Mouse (Mus musculus) hindbrain, embryonic 13.5 days (tissue): ENCODE results near the gene Lxn. TPM values are rescaled to one million over a fixed set of nuclear protein-coding genes. Genes with fewer than 3 reads are reported as not detected.
A peak's percentile ranks its signal among the peaks of the same experiment; 100 is the strongest.

ENCODE experiments used
- ATAC-seq: fragments of 200-750 bp; cut with Nextera tagmentation; 2 replicates; pipeline ENCODE4 v1.8.0; 2017; ENCODE audit warnings: moderate TSS enrichment; ENCODE audit not compliant: low FRiP score
- H3K27ac ChIP-seq: fragments of 300-500 bp; sonication (generic); 2 replicates; pipeline ENCODE4 v1.5.1; 2015; ENCODE audit warnings: inconsistent platforms, mild to moderate bottlenecking, moderate library complexity
- H3K27me3 ChIP-seq: fragments of 300-500 bp; sonication (generic); 2 replicates; pipeline ENCODE4 v1.6.1; 2015; ENCODE audit warnings: mild to moderate bottlenecking, inconsistent platforms
- H3K36me3 ChIP-seq: fragments of 300-500 bp; sonication (generic); 2 replicates; pipeline ENCODE4 v1.6.1; 2015; ENCODE audit warnings: mild to moderate bottlenecking, inconsistent platforms
- H3K4me1 ChIP-seq: fragments of 300-500 bp; sonication (generic); replicated peaks from 2 replicates; pipeline ENCODE4 v1.6.1; 2015; ENCODE audit warnings: inconsistent platforms
- H3K4me2 ChIP-seq: fragments of 300-500 bp; sonication (generic); 2 replicates; pipeline ENCODE4 v1.6.1; 2015; ENCODE audit warnings: inconsistent platforms, mild to moderate bottlenecking, moderate library complexity
- H3K4me3 ChIP-seq: fragments of 300-500 bp; sonication (generic); 2 replicates; pipeline ENCODE4 v1.5.1; 2015; ENCODE audit warnings: mild to moderate bottlenecking, inconsistent platforms
- H3K9ac ChIP-seq: fragments of 300-500 bp; sonication (generic); 2 replicates; pipeline ENCODE4 v1.6.1; 2015; ENCODE audit warnings: mild to moderate bottlenecking, inconsistent platforms
- H3K9me3 ChIP-seq: fragments of 300-500 bp; sonication (generic); 2 replicates; pipeline ENCODE4 v1.6.1; 2016; ENCODE audit warnings: inconsistent platforms
- WGBS: fragments of 180-500 bp; shearing (Covaris S2); methylation state at CpG from one replicate; pipeline ENCODE4 v1.1.7; 2015; 5-methylcytosine and 5-hydroxymethylcytosine counted together
- polyA plus RNA-seq: library from polyadenylated mRNA; unstranded; fragments of >200 nt; fragmentation: Nextera tagmentation; extraction: Ambion mirVana; gene quantifications from 2 replicates; pipeline ENCODE4 v1.2.1, GENCODE M21; 2015

Gene Lxn
- polyA plus RNA-seq, result 165 and 227 TPM in 2 replicates

DNA sequence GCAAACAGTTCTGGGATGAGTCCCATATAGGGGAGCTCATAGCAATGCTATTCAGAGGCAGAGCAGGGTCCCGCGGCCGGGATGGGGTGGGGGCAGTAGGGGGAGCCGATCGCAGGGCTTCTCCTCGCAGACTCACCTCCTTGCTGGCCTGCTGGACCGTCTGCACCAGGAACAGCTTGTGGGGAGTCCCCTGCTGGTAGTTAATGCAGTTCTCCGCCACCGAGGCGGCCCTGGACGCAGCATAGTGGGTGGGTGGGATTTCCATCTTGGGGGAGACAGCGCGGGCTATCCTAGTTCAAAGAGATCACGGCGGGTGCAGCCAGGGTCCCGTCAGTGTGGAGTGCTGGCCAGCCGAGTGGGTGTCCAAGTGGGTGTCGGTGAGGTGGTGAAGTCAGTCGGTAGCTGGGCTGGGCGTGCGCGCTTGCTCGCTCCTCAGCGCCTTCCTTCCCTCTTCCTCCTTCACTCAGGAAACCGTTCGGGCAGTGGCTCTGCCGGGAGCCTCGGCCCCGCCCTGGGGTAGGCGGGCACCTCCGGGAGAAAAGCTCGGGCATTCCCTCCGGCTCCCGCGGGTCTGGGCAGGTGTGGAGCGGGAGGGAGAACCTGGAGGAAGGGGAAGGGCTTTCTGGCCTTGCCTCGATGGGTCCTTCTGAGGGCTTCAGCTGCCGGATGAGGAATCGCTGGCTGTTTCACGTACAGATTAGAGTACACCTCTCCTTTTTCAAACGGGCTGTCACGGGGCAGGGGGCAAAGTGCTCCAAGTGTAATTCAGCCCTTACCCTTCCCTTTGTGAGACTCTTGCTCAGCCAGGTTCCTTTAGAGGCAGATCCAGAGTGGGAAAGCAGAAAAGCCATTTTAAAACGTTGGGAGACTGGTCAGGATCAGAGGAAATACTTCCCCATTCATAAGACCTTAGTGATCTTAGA, at the start of gene Lxn:
Lxn (minus strand) TSS at position 477 of the 923 bp plus-strand sequence.
- Histone ChIP-seq H3K9ac (peak within 1 kb of the TSS; percentile 86), H3K27me3 (no peaks in the 10 kb centered on the region), H3K4me3 (peak within 1 kb of the TSS; percentile 63), H3K27ac (peak within 1 kb of the TSS; percentile 83), H3K9me3 (no peaks in the 10 kb centered on the region), H3K4me2 (peak within 1 kb of the TSS; percentile 86), H3K4me1 (peaks cover 27% of the 10 kb centered on the region), H3K36me3 (peaks cover 29% of the 10 kb centered on the region)
- under 1% methylated on average over 38 of the region's 43 CpGs for WGBS
- peak; percentile 89 for ATAC-seq

DNA sequence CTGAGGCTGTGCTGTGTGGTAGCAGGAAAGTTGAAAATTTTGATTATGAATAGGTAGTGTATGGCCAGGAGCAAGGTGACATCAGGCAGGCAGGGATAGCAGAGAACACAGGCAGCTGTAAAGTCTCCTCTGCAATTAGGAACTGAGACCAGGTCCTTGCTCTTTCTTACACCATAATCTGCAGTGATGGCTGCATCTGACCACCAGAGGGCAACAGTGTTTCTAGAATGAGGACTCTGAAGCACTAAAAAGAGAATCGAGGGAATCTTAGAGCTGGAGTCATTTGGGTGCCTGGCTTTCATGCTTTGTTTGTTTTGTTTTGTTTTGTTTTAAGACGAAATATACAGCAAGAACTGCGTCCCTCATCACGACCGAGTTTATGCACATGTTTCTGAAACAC, 49.1 kb upstream of the Lxn start:
- no peaks in the 10 kb centered on the region for H3K36me3 ChIP-seq
- no peak overlapping the region for H3K9ac ChIP-seq
- H3K4me2 ChIP-seq, result no peak overlapping the region
- H3K27ac ChIP-seq, result no peak overlapping the region
- peaks cover 35% of the 10 kb centered on the region for H3K27me3 ChIP-seq
- no peak overlapping the region for H3K4me3 ChIP-seq
- H3K9me3 ChIP-seq, result no peaks in the 10 kb centered on the region
- ATAC-seq, result peak; percentile 37; the same call in 1 of the 2 replicates
- 6% methylated on average over 5 of the region's 5 CpGs for WGBS
- H3K4me1 ChIP-seq, result peaks cover 12% of the 10 kb centered on the region

DNA sequence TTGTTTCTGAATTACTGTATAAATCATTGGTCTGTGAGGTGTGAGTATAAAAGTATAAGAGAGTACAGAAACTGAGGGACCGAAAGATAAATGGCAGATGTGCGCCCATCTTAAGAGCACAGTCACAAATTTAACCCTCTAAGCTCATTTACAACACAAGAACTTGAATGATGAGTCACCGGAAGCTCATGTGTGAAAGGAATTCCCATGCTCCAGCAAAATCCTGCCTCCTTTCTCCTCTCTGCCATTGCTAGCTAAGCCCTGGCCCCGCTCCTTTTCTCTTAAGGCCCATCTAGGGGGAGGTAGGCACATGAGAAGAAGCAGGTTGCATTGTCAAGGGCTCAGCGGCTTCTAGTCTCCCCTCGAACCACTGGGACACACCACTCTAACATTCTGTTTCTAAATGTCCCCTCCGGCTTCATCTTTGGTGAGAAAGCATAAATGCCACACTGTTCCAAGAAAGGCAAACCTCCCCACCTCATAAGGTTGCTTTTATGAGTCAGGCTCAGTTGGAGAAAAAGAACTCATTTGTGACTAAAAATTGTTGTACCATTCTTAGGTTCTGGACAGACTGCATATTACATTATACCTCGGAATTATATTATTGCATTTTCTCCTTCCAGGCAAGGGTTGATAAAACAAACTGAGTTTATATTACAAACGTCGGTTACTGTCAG, 44.6 kb upstream of the Lxn start:
- Histone ChIP-seq H3K4me1 (no peaks in the 10 kb centered on the region), H3K27me3 (peaks cover 4% of the 10 kb centered on the region; the same call in 1 of the 2 replicates), H3K4me2 (no peak overlapping the region), H3K9me3 (no peaks in the 10 kb centered on the region), H3K9ac (no peak overlapping the region), H3K27ac (no peak overlapping the region), H3K4me3 (no peak overlapping the region), H3K36me3 (no peaks in the 10 kb centered on the region)
- ATAC-seq, result no peak
- 88% methylated on average over 10 of the region's 10 CpGs for whole genome bisulfite sequencing

DNA sequence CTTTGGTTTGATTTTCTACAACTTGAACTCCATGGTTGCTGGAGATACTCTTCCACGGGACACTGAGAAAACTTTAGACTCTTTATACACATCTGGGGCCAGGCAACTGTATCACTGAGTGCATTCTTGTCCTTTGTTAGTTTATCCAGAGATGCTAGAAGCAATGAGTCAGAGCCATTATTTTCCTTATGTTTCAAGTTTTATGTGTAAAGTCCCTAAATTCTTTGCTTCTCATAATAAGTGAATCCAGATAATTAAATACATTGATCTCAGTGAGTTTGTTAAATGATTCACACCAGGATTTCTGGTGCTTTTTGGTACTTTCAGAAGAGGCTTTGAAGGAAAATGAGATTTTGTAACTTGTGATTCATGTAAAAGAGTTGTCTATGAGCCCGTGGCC, 41.6 kb upstream of the Lxn start:
- no peak overlapping the region for H3K4me3 ChIP-seq
- WGBS, result 84% methylated on average over 2 of the region's 2 CpGs
- 0 out of 2 replicates have a peak, but pooled peaks cover 3% of the 10 kb centered on the region for H3K27me3 ChIP-seq
- no peak overlapping the region for H3K9ac ChIP-seq
- no peak for ATAC-seq
- H3K36me3 ChIP-seq, result no peaks in the 10 kb centered on the region
- H3K4me2 ChIP-seq, result no peak overlapping the region
- no peak overlapping the region for H3K27ac ChIP-seq
- no peaks in the 10 kb centered on the region for H3K9me3 ChIP-seq
- no peaks in the 10 kb centered on the region for H3K4me1 ChIP-seq

DNA sequence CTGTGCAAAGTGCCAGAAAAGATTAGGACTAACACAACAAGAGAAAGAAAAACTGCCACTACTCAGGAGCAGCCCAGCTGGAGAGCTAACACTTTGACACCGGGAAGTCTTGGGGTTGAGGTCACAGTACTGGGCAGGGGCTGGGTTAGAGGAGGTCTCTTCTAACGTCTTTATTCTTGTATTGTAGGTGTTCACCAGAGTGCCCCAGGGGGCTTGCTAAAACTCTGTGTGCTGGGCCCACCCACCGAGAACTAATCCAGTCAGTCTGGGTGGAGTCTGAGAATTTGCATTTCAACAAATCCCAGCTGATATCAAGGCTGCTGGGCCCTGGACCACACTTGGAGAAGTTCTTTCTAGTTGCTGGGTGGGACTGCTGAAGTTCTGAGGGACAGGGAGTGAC, 40.2 kb upstream of the Lxn start:
- no peaks in the 10 kb centered on the region for H3K4me1 ChIP-seq
- 2% methylated on average over 3 of the region's 3 CpGs for WGBS

DNA sequence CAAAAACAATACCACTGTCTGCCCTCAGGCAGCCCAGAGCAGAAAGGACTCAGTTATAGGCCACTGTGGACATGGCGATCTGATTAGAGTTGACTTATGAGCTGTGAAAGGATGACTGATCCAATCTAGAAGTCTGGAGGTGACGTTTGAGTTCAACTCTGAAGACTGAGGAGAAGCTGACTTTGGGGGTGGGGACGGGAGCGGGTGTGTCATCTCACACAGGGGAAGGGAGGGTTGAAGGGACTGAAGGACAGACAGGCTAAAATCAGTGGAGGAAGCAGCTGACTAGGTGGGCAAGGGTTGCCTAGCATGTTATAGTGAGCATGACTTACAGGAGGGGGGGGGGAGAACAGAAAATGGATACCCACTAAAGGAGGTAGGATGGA, 35.7 kb upstream of the Lxn start:
- Histone ChIP-seq H3K36me3 (no peaks in the 10 kb centered on the region), H3K4me2 (no peak overlapping the region), H3K27me3 (0 out of 2 replicates have a peak, but pooled peaks cover 3% of the 10 kb centered on the region), H3K27ac (no peak overlapping the region), H3K4me1 (no peaks in the 10 kb centered on the region), H3K4me3 (no peak overlapping the region), H3K9ac (no peak overlapping the region), H3K9me3 (no peaks in the 10 kb centered on the region)
- 96% methylated on average over 4 of the region's 4 CpGs for WGBS
- ATAC-seq, result no peak

More for the DNA sequence above, 40.2 kb upstream of the Lxn start:
- H3K4me2 ChIP-seq, result no peak overlapping the region
- H3K27ac ChIP-seq, result no peak overlapping the region
- no peak overlapping the region for H3K4me3 ChIP-seq
- no peak for ATAC-seq
- no peaks in the 10 kb centered on the region for H3K9me3 ChIP-seq
- H3K36me3 ChIP-seq, result no peaks in the 10 kb centered on the region
- H3K27me3 ChIP-seq, result 0 out of 2 replicates have a peak, but pooled peaks cover 3% of the 10 kb centered on the region
- no peak overlapping the region for H3K9ac ChIP-seq

DNA sequence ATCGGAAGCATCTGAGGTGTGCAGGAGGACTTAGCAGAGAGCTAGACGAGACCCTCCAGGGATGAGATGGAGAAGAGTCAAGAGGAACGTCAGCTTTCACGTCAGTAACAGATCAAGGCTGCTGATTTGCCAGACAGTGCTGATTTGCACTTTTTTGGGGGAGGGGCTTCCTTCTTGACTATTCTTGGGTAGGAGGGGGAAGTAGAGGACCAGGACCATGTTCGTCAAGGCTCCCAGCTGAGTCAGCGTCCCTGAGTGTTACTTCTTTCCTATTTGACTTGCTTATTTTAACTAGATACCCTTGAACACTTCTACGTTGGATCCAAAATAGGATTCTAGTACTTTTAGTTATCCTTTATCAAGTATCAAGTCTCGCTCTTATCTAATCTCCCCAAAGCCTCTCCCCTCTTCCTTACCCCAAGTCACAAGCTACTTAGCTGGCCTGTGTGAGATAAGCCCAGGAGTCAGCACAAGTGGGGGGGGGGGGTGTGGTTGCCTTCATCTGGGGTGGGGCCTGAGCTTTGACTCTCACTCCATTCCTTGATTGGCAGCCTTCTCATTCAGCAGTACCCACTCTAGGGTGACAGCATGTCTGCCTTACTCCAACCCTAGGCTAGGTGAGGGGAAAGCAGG, 35.2 kb upstream of the Lxn start:
- WGBS, result 95% methylated on average over 8 of the region's 8 CpGs
- no peak overlapping the region for H3K4me3 ChIP-seq
- 0 out of 2 replicates have a peak, but pooled peaks cover 1% of the 10 kb centered on the region for H3K27me3 ChIP-seq
- H3K9me3 ChIP-seq, result no peaks in the 10 kb centered on the region
- H3K9ac ChIP-seq, result no peak overlapping the region
- ATAC-seq, result no peak
- H3K4me1 ChIP-seq, result no peaks in the 10 kb centered on the region
- H3K36me3 ChIP-seq, result no peaks in the 10 kb centered on the region
- H3K27ac ChIP-seq, result no peak overlapping the region
- H3K4me2 ChIP-seq, result no peak overlapping the region

DNA sequence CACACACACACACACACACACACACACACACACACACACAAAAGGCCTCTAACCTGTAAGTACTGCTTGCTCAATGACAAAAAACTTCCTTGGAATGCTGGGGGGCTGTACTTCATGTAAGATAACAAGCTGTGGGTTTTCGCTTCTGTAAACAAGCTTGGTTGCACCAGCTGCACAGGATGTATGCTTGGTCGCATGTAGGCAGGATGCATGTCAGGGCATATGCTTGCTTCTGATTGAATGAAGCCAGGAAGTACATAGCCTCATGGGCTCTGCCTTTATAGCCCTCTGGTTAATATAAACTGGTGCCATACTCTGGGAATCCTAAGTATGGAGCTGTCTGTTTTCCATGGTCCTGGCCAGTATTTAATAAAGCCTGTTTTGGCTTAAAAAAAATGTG, 34.3 kb upstream of the Lxn start:
- Histone ChIP-seq H3K36me3 (no peaks in the 10 kb centered on the region), H3K9ac (no peak overlapping the region), H3K4me3 (no peak overlapping the region), H3K27me3 (no peaks in the 10 kb centered on the region), H3K27ac (no peak overlapping the region), H3K9me3 (no peaks in the 10 kb centered on the region), H3K4me2 (no peak overlapping the region), H3K4me1 (no peaks in the 10 kb centered on the region)
- 91% methylated on average over 2 of the region's 2 CpGs for WGBS
- no peak for ATAC-seq

DNA sequence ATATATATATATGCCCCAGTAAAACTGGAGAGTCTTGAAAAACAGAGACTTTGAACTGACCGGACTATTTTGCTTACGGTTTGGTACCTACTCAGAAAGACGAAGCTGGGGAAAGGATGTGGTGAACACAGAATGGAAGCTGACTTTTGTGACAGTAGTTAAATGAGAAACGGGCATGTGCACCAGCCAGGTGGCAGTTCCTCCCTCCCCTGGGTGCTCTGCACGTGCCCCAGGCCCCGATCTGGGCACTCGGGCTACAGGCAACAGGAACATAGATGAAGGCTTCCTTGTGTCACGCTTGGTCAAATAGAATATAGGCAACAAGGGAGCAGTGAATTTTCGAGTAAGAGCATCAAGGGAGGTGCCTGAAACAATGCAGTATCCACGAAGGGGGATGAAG, 32.6 kb upstream of the Lxn start:
- no peaks in the 10 kb centered on the region for H3K27me3 ChIP-seq
- H3K27ac ChIP-seq, result no peak overlapping the region
- WGBS, result 84% methylated on average over 10 of the region's 10 CpGs
- ATAC-seq, result no peak
- H3K9me3 ChIP-seq, result no peaks in the 10 kb centered on the region
- H3K4me2 ChIP-seq, result no peak overlapping the region
- H3K36me3 ChIP-seq, result no peaks in the 10 kb centered on the region
- H3K4me1 ChIP-seq, result no peaks in the 10 kb centered on the region
- no peak overlapping the region for H3K9ac ChIP-seq
- H3K4me3 ChIP-seq, result no peak overlapping the region

DNA sequence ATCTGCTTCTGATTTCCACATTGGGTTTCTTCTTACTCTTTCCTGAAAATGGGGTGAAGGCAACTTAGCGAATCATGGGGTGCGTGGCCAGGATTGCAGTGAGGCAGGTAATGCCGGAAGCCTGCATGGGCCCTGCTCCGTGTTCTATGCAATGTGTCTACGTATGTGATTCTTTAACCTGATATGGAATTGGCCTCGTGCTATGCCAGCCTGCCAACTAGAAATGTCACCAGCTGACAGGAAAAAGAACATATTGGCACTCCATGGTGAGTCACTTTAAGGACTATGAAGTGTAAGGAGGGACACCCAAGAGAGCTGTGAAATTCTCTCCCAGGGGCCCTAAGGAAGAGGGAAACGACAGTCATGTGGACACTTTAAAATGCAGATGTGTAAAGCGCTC, 29.4 kb upstream of the Lxn start:
- H3K36me3 ChIP-seq, result no peaks in the 10 kb centered on the region
- 88% methylated on average over 8 of the region's 8 CpGs for WGBS
- ATAC-seq, result no peak

DNA sequence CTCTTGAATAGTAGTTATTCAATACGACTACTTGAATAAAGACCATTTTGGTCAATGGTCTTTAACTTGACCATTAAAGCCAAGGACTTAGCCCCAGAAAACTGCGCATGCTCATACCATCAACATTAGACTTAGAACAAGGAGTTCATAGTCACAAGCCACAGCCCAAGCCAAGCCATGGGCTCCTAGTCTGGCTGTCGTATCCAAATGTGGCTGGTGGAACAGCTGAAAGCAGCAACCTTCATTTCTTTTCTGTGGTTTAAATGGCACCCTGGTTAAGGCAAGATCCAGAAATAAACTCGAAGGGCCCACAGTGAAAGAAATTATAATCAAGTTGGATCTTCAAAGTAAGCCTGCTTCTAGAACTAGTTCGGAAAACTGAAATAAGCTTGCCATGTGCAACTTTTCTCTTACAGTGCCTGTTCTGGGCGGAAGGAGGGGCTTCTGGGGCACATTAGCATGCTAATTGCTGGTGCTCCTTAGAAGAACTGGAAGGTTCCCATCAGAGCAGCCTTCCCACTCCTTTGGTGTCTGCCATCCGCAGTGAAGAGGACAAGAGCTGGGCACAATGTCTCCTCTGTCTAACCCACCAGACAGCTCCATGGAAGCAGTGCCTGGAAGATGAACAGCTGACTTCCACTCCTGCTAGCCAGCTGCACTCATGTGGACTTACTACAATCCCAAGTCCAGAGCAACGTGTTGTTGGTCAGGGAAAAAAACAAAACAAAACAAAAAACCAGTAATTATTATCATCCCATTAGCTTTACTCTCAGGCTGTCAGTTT, 28.6 kb upstream of the Lxn start:
- Histone ChIP-seq H3K27me3 (no peaks in the 10 kb centered on the region), H3K9me3 (no peaks in the 10 kb centered on the region), H3K4me2 (no peak overlapping the region), H3K27ac (no peak overlapping the region), H3K9ac (no peak overlapping the region), H3K4me1 (no peaks in the 10 kb centered on the region), H3K4me3 (no peak overlapping the region), H3K36me3 (no peaks in the 10 kb centered on the region)
- 82% methylated on average over 8 of the region's 8 CpGs for WGBS
- no peak for ATAC-seq

More for the DNA sequence above, 29.4 kb upstream of the Lxn start:
- no peak overlapping the region for H3K4me3 ChIP-seq
- no peak overlapping the region for H3K9ac ChIP-seq
- H3K27me3 ChIP-seq, result no peaks in the 10 kb centered on the region
- no peaks in the 10 kb centered on the region for H3K4me1 ChIP-seq
- no peaks in the 10 kb centered on the region for H3K9me3 ChIP-seq
- H3K27ac ChIP-seq, result no peak overlapping the region
- no peak overlapping the region for H3K4me2 ChIP-seq

DNA sequence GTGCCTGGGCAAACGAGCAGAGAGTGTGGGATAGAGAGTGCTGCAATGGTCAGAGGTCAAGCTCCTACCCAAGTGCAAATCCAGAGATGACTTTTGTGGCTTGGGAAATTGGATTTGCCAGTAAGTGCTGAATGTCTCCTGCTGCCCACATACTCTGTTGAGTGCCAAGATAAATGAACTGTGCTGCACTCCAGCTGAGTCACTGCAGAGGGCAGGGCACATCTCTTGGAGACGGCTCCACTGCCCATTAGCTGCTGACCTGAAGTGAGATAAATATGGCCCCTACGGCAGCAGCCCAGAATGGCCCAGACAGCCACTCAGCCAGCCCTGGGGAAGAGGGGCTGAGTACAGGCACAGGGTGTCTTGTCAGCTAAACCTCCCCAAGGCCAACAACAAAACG, 26.4 kb upstream of the Lxn start:
- no peak overlapping the region for H3K27ac ChIP-seq
- H3K9me3 ChIP-seq, result no peaks in the 10 kb centered on the region
- H3K9ac ChIP-seq, result no peak overlapping the region
- no peaks in the 10 kb centered on the region for H3K36me3 ChIP-seq
- H3K27me3 ChIP-seq, result no peaks in the 10 kb centered on the region
- no peak for ATAC-seq
- 59% methylated on average over 4 of the region's 4 CpGs for WGBS
- H3K4me2 ChIP-seq, result no peak overlapping the region
- H3K4me3 ChIP-seq, result no peak overlapping the region
- no peaks in the 10 kb centered on the region for H3K4me1 ChIP-seq
